Mouse (Mus musculus): ENCODE results near the gene Prss38.
"Not testable (repeated sequence)": the region's sequence is repeated elsewhere in the genome, so short reads cannot be mapped to it uniquely, and the experiment has no call there.

The Prss38 gene

GRCm38 (mm10) chr11:59369848-59370247, 5.6 kb downstream of the Prss38 start:
- DNase-seq (ENCODE audit: low spot score) = no peak

DNA sequence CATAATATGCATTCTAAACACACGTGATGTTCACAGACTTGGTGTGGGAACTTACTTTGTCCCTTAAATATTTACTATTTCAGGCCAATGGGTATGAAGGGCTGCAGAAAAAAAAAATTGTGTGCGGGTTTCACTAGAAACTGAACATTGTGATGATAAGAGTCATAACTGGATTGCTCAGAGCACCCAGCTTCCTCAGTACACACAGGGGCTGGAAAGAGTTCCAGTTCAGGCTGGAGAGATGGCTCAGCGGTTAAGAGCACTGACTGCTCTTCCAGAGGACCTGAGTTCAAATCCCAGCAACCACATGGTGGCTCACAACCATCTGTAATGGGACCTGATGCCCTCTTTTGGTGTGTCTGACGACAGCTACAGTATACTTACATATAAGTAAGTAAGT, 7.5 kb downstream of the Prss38 start:
- not testable (repeated sequence) for DNase-seq (ENCODE audit: low spot score)

DNA sequence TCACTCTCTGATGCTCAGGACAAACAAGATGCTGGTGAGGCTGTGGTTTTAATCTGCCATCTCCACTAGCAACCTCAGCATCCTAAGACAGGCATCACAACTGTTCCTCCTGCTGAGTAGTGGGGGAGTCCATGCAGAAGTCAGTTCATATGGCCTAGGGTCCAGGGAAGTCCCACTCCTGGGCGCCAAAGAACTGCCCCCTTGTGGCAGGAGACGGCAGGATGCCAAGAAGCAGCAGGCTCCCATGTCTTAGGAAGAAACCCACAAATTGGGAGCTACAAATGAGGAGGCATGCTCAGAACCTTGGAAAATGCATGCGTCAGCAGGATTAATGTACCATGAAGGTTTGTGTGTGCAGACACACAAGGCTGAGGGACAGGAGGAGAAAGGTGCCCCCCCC, 8.8 kb downstream of the Prss38 start:
- peak; percentile 57 for DNase-seq (ENCODE audit: low spot score)

DNA sequence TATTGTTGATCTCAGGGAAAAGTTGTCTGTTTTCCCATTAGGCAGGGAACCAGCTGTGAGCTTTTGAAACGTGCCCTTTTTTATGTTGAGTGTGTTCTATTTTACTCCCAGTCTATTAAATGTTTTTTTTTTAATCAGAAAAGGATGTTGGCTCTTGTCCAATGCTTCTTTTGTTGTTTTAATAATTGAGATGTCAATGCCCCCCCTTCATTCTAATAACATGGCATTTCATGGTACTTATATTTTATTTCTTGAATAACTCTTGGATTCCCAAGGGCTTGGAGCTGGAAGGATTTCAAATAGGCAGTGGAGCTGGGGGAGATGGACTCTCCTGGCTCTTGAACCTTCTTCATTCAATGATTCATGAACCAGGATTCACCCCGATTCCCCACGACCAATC, 9.4 kb downstream of the Prss38 start:
- DNase-seq (ENCODE audit: low spot score) = no peak

- DNase-seq (ENCODE audit: low spot score) = no peak
These were observed 11.0 kb downstream of the Prss38 start for GRCm38 (mm10) chr11:59364417-59364816.

- no peak for DNase-seq (ENCODE audit: low spot score)
These were observed 11.4 kb downstream of the Prss38 start for GRCm38 (mm10) chr11:59364007-59364406.

DNA sequence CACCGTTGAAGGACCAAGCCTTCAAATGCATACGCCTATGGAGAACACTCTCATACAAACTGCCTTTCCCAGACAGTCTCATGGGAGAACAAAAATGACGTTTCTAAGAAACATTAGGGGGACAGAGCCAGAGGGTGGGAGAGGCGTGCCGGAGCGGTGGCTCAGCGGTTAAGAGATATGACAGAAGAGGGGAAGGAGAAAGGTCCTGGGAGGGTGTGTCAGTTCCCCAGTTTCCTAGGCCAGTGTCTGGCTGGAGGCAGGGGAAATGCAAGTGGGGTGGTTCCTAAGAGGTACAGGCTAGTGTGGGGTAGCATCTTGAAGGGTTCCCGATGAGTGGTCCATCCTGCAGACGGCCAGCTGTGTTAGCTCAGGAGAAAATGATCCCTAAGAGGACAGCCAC, 14.2 kb downstream of the Prss38 start:
- DNase-seq (ENCODE audit: low spot score) = no peak

GRCm38 (mm10) chr11:59356874-59357289, 18.6 kb downstream of the Prss38 start:
- peak; percentile 35 for DNase-seq (ENCODE audit: low spot score)

GRCm38 (mm10) chr11:59354793-59355192, 20.7 kb downstream of the Prss38 start:
- no peak for DNase-seq (ENCODE audit: low spot score)

DNA sequence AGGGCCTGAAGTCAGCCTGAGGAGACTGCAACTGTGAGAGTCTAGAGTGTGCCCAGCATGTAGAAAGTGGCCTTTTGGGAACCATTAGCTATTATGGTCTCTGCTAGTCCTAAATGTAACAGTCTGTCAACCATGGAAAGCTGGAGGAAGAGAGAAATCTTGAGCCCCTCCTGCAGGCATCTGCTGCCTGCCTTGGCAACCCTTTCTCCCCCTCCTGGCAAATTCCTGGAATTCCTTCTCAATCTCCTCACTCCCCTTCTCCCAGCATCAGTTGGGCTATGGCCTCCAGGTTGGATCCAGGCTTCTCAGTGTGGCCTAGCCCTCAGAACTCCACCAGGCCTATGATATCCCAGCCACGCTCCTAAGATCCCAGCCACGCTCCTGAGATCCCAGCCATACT, 25.1 kb downstream of the Prss38 start:
- peak; percentile 52 for DNase-seq (ENCODE audit: low spot score)

DNA sequence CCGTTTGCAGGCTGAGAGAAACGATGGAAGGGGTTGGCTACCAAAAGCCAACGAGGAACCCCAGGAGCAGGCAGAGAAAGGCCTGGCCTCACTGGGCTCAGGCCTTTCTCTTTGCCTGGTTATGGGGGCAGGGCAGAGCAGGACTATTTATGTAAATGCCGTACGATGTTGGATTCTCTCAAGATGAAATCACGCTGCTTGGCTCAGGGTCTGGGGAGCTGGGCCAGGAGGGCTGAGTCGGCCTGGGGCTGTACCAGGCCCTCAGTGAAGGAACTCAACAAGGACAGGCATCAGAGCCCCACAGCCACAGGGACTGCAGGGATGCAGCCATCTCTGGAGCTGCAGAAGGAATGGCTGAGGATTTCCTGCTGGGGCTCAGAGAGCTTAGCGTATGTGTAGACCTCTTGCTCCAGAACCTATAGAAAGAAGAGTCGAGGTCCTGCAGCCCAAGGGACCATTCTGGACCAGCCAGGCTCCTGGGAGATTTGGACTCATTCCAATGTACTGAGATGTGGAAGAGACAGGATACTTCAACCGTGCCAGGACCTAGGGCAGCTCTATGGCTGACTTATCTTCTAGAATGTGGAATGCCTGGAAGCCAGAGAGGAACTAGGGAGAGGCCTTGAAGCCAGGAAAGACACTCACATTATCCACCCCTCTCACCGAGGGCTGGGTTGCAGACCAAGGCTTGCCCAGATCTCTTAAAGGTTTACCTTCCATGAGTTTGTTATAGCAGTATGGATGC, 29.1 kb downstream of the Prss38 start:
- DNase-seq (ENCODE audit: low spot score) = no peak

DNA sequence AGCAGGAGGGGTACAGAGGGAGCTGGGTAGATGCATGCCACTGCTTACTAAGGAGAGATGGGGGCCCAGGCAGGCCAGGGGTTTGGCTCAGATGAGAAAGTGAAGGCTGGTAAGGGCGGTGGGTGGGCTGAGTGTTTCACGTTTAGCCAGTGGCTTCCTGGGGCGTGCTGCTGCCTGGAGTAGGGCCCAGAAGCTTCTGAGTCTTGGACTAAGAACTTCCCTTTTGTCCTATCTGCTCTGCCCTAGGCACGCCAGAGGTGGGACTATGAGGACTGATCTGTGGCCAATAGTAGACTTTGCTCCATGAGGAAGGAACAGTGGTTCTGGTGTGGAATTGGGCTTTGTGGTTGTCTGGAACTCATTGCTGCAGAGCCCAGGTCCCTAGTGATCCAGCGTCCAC, 32.5 kb downstream of the Prss38 start:
- no peak for DNase-seq (ENCODE audit: low spot score)

GRCm38 (mm10) chr11:59338736-59339120, 36.7 kb downstream of the Prss38 start:
- no peak for DNase-seq (ENCODE audit: low spot score)

GRCm38 (mm10) chr11:59337955-59338735, 37.3 kb downstream of the Prss38 start:
- no peak for DNase-seq (ENCODE audit: low spot score)

DNA sequence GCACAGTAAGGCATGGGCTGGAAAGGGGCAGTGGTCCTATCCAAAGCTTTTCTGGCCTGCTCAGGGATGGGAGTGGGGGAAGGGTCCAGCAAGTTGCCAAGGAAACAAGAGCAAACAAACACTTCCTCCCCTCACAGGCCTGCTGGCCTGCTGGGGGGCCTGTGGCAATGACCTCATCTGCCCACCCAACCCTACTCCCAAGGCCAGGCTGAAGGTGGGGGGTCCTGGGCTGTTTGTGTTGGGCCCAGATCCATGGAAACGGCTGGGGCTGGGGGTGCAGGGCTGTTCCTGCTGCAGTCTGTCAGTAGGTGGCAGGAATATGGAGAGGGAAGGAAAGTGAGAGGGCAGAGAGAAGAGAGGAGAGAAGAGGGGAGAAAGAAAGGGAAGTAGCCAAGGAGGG, 39.1 kb downstream of the Prss38 start:
- peak; percentile 62 for DNase-seq (ENCODE audit: low spot score)

GRCm38 (mm10) chr11:59335942-59336341, 39.5 kb downstream of the Prss38 start:
- no peak for DNase-seq (ENCODE audit: low spot score)

- DNase-seq (ENCODE audit: low spot score) = no peak
These were observed 40.3 kb downstream of the Prss38 start for GRCm38 (mm10) chr11:59335150-59335549.

GRCm38 (mm10) chr11:59332938-59333337, 42.5 kb downstream of the Prss38 start:
- no peak for DNase-seq (ENCODE audit: low spot score)

GRCm38 (mm10) chr11:59331167-59331869, 44.1 kb downstream of the Prss38 start:
- no peak for DNase-seq (ENCODE audit: low spot score)

GRCm38 (mm10) chr11:59330560-59330959, 44.9 kb downstream of the Prss38 start:
- DNase-seq (ENCODE audit: low spot score) = peak; percentile 86

DNA sequence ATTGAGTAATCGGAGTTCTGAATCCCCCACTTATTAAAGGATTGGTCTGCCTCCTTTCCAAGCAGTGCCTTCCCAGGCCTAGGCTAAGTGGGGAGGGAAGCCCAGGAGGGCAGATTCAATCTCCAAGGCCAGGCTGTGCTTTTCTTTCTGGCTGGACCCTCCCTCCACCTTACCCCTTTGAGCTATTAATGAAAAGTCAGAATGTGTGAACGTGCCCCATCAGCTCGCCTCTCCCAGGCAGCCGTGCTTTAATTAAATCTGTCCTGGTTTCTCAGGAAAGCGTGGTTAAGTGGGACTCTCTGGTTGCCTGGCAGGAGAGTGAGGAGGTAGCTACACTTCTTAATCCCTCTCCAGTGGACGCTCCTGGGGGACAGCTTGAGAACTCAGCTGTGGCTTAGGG, 45.8 kb downstream of the Prss38 start:
- DNase-seq (ENCODE audit: low spot score) = no peak

DNA sequence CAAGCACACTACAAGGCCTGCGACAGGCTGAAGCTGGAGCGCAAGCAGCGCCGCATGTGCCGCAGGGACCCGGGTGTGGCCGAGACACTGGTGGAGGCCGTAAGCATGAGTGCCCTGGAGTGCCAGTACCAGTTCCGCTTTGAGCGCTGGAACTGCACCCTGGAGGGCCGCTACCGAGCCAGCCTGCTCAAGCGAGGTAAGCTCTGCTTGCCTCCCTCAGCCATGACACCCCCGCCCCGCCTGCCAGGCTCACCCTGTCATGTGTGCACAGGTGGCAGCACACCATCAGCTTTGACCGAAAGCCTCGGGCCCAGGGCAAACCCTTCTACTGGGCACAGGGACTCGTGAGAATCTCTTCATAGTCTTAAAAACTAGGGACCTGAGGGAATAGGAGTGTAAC, 47.8 kb downstream of the Prss38 start:
- no peak for DNase-seq (ENCODE audit: low spot score)

GRCm38 (mm10) chr11:59324777-59325176, 50.7 kb downstream of the Prss38 start:
- no peak for DNase-seq (ENCODE audit: low spot score)

Measured in embryo, embryonic 10.5 days (tissue).